Mouse (Mus musculus) left cerebral cortex, postnatal 4 days (tissue): ENCODE results near the gene Rgs14. TPM values are rescaled to one million over a fixed set of nuclear protein-coding genes. Genes with fewer than 3 reads are reported as not detected.

Experiments used
- DNase-seq: peaks from one replicate; pipeline ENCODE4 v3.0.0-alpha.2; 2022
- intact Hi-C: fragments of 180-260 bp; cut with DNase I; formaldehyde crosslinking; loops from one replicate; pipeline ENCODE4 v1.15.1; 2025
- total RNA-seq, 2 experiments: library from RNA; stranded (reverse); gene quantifications; 2 replicates each; pipeline ENCODE4 v1.2.3; 2021

The Rgs14 gene
- total RNA-seq, 2 experiments from 2014 or later: 4.3 to 6.3 TPM

GRCm38 (mm10) chr13:55431889-55432685, 62.6 kb downstream of the Rgs14 start:
- DNase-seq: no peak
- intact Hi-C loops: no loop called here

Other genes with a start within 250 kb of the Rgs14 start
- gene Gm17617, start 236.2 kb upstream of the Rgs14 start, total RNA-seq: not detected
- gene Fgfr4, start 217.1 kb upstream of the Rgs14 start, total RNA-seq: 1 to 10 TPM; 1.1 TPM
- gene Nsd1, start 159.9 kb upstream of the Rgs14 start, total RNA-seq: 100 to 1,000 TPM; 155 to 163 TPM
- 100 to 1,000 TPM; 182 to 192 TPM for gene Prelid1, start 49.2 kb upstream of the Rgs14 start, total RNA-seq
- 10 to 100 TPM; 54.8 to 58.5 TPM for gene Rab24, start 47.8 kb upstream of the Rgs14 start, total RNA-seq
- 1 to 10 TPM; 3.6 to 5.6 TPM for gene Mxd3, start 39.9 kb upstream of the Rgs14 start, total RNA-seq
- gene Lman2, start 6.9 kb upstream of the Rgs14 start, total RNA-seq: 10 to 100 TPM; 43.1 to 46.8 TPM
- under 1 TPM in 1 of 2 experiments, not detected in 1; 0.36 TPM for gene Slc34a1, start 28.5 kb downstream of the Rgs14 start, total RNA-seq
- 1 to 10 TPM in 1 of 2 experiments, under 1 TPM in 1; 0.97 to 1.1 TPM for gene Pfn3, start 45.5 kb downstream of the Rgs14 start, total RNA-seq
- under 1 TPM; 0.30 to 0.38 TPM for gene F12, start 57.1 kb downstream of the Rgs14 start, total RNA-seq
- gene Grk6, start 75.3 kb downstream of the Rgs14 start, total RNA-seq: 10 to 100 TPM; 73.8 to 78.8 TPM
- 10 to 100 TPM; 86.0 to 87.5 TPM for gene Prr7, start 94.5 kb downstream of the Rgs14 start, total RNA-seq
- 100 to 1,000 TPM; 623 to 643 TPM for gene Dbn1, start 118.4 kb downstream of the Rgs14 start, total RNA-seq
- gene Pdlim7, start 143.9 kb downstream of the Rgs14 start, total RNA-seq: 10 to 100 TPM; 62.5 to 66.8 TPM
- 1 to 10 TPM; 6.4 to 7.2 TPM for gene Dok3, start 159.6 kb downstream of the Rgs14 start, total RNA-seq
- gene Ddx41, start 166.9 kb downstream of the Rgs14 start, total RNA-seq: 10 to 100 TPM; 51.6 to 56.5 TPM
- 10 to 100 TPM; 91.4 to 92.9 TPM for gene Fam193b, start 201.4 kb downstream of the Rgs14 start, total RNA-seq
- 100 to 1,000 TPM; 109 to 111 TPM for gene Tmed9, start 204.0 kb downstream of the Rgs14 start, total RNA-seq
- gene B4galt7, start 230.2 kb downstream of the Rgs14 start, total RNA-seq: 10 to 100 TPM; 32.3 to 32.4 TPM